Mouse (Mus musculus) ES-E14 (cell line): ENCODE results near the gene Nrf1. TPM values are rescaled to one million over a fixed set of nuclear protein-coding genes. Genes with fewer than 3 reads are reported as not detected.

Experiments
- DNase-seq: peaks from one replicate; pipeline ENCODE4 v3.0.0-alpha.2; 2013; ENCODE audit warnings: low read depth, low spot score
- H3K27ac ChIP-seq: 2 replicates; pipeline ENCODE4 v1.5.1; 2012; ENCODE audit warnings: low read depth, mild to moderate bottlenecking, low read length, moderate library complexity, mixed read lengths; ENCODE audit not compliant: poor library complexity, insufficient read depth, severe bottlenecking
- H3K36me3 ChIP-seq: 2 replicates; pipeline ENCODE4 v1.6.1; 2012; ENCODE audit warnings: mild to moderate bottlenecking, low read length, moderate library complexity, mixed read lengths; ENCODE audit not compliant: control insufficient read depth, poor library complexity, insufficient read depth, severe bottlenecking
- H3K4me1 ChIP-seq, 2 experiments: fragments of 150-350 bp in 1 of 2; sonication (generic) in 1 of 2; 2 replicates each; pipeline ENCODE4 v1.6.1; 2012; ENCODE audit warnings: low read length in 2 of 2, mild to moderate bottlenecking in 1 of 2, mixed read lengths in 1 of 2; ENCODE audit not compliant: control insufficient read depth in 2 of 2, insufficient read depth in 2 of 2, poor library complexity in 1 of 2
- H3K4me3 ChIP-seq, 2 experiments: fragments of 150-350 bp in 1 of 2; sonication (generic) in 1 of 2; 2 replicates each; pipeline ENCODE4 v1.5.1; 2012; ENCODE audit warnings: low read length in 2 of 2, low read depth in 1 of 2, mild to moderate bottlenecking in 1 of 2, mixed read lengths in 1 of 2; ENCODE audit not compliant: insufficient read depth in 1 of 2, poor library complexity in 1 of 2, severe bottlenecking in 1 of 2
- H3K9ac ChIP-seq: 2 replicates; pipeline ENCODE4 v1.6.1; 2012; ENCODE audit warnings: low read depth, mild to moderate bottlenecking, low read length, mixed read lengths; ENCODE audit not compliant: poor library complexity, insufficient read depth, severe bottlenecking
- H3K9me3 ChIP-seq: fragments of 150-350 bp; sonication (generic); 2 replicates; pipeline ENCODE4 v1.6.1; 2012; ENCODE audit warnings: low read depth, mild to moderate bottlenecking, low read length; ENCODE audit not compliant: control insufficient read depth, insufficient read depth
- CHD2 ChIP-seq: IDR thresholded peaks from 2 replicates; pipeline ENCODE4 v1.6.1; 2014; ENCODE audit warnings: mild to moderate bottlenecking, low read depth, low read length, inconsistent platforms
- HCFC1 ChIP-seq: IDR thresholded peaks from 2 replicates; pipeline ENCODE4 v1.6.1; 2012; ENCODE audit warnings: low read length, inconsistent platforms, borderline replicate concordance; ENCODE audit not compliant: insufficient read depth
- MAFK ChIP-seq: IDR thresholded peaks from 2 replicates; pipeline ENCODE4 v1.6.1; 2014; ENCODE audit warnings: mild to moderate bottlenecking, low read depth, low read length, inconsistent platforms; ENCODE audit not compliant: insufficient read depth
- ZC3H11A ChIP-seq: IDR thresholded peaks from 2 replicates; pipeline ENCODE4 v1.6.1; 2012; ENCODE audit warnings: low read depth, mild to moderate bottlenecking, inconsistent platforms, low read length, borderline replicate concordance
- ZNF384 ChIP-seq: IDR thresholded peaks from 2 replicates; pipeline ENCODE4 v1.6.1; 2012; ENCODE audit warnings: low read depth, low read length, inconsistent platforms
- in situ Hi-C, 2 experiments: fragments of 600-800 bp; cut with MboI; formaldehyde crosslinking; loops; one replicate each; pipeline ENCODE4 v1.15.1; 2025; ENCODE audit warnings: low sequenced_read_pairs in 2 of 2, inconsistent platforms in 1 of 2; ENCODE audit not compliant: unreplicated experiment in 2 of 2
- total RNA-seq: library from RNA; depleted of rRNA; stranded (reverse); fragments of 300-350 nt; gene quantifications from 2 replicates; pipeline ENCODE4 v1.2.3, GENCODE M21; 2012

Gene Nrf1
- total RNA-seq, 1 experiment = 81.6 TPM

- no peak overlapping the region for H3K27ac ChIP-seq
- H3K9ac ChIP-seq = no peak overlapping the region
- in situ Hi-C loops = no loop called here
- TF ChIP-seq HCFC1 = no peak
- TF ChIP-seq MAFK = no peak
- no peak for TF ChIP-seq ZC3H11A
- no peak for TF ChIP-seq CHD2
- TF ChIP-seq ZNF384 = no peak
- no peak for DNase-seq
- H3K9me3 ChIP-seq = no peaks in the 10 kb centered on the region
- H3K36me3 ChIP-seq = no peaks in the 10 kb centered on the region
- peaks cover 2 to 9% of the 10 kb centered on the region in 2 experiments; a peak in 3 of 4 replicates for H3K4me1 ChIP-seq
- H3K4me3 ChIP-seq = no peak overlapping the region
These were observed 5.3 kb downstream of the Nrf1 start for GRCm38 (mm10) chr6:30053116-30053515.

DNA sequence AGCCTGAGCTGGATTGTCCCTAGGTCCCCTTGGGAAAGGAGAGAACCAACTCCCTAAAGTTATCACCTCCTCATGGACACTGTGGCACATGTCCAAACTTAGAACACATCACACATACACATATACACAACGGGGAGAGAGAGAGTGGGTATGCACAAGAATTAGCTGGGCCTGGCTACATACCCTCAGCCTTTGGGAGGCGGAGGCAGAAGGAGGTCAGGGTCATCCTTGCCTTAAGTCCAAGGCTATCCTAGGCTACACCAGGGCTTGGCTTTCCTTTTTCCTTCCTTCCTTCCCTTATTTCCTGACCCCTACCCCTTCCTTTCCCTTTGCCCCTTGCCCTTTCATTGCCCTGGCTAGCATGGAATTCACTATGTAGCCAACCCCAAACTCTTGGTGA, 14.8 kb downstream of the Nrf1 start:
- TF ChIP-seq ZC3H11A = no peak
- no peak for TF ChIP-seq MAFK
- no peak for TF ChIP-seq HCFC1
- TF ChIP-seq CHD2 = no peak
- TF ChIP-seq ZNF384 = no peak
- H3K4me1 ChIP-seq = no peaks in the 10 kb centered on the region; a peak in 1 of 4 replicates
- H3K9ac ChIP-seq = no peak overlapping the region
- no peak overlapping the region for H3K4me3 ChIP-seq
- H3K27ac ChIP-seq = no peak overlapping the region
- H3K36me3 ChIP-seq = no peaks in the 10 kb centered on the region; the same call in 1 of the 2 replicates
- in situ Hi-C loops = no loop called here
- DNase-seq = no peak
- H3K9me3 ChIP-seq = no peaks in the 10 kb centered on the region

- DNase-seq = no peak
- Histone ChIP-seq H3K36me3 (no peaks in the 10 kb centered on the region; the same call in 1 of the 2 replicates), H3K9ac (no peak overlapping the region), H3K9me3 (no peaks in the 10 kb centered on the region), H3K27ac (no peak overlapping the region), H3K4me3 (no peak overlapping the region), H3K4me1 (no peaks in the 10 kb centered on the region)
- no peak for TF ChIP-seq MAFK
- TF ChIP-seq ZNF384 = peak; percentile 68; the same call in 1 of the 2 replicates
- in situ Hi-C loops = no loop called here
These were observed 17.6 kb downstream of the Nrf1 start for GRCm38 (mm10) chr6:30065369-30065768.

- in situ Hi-C loops = no loop called here
- H3K4me1 ChIP-seq = peaks cover 2% of the 10 kb centered on the region in 2 experiments; a peak in 1 of 4 replicates
- no peak overlapping the region for H3K4me3 ChIP-seq
- no peak for DNase-seq
- no peak overlapping the region for H3K27ac ChIP-seq
- no peak overlapping the region for H3K9ac ChIP-seq
- H3K9me3 ChIP-seq = no peaks in the 10 kb centered on the region
- H3K36me3 ChIP-seq = peaks cover 2% of the 10 kb centered on the region; the same call in 1 of the 2 replicates
- TF ChIP-seq CHD2 = no peak
- TF ChIP-seq MAFK = no peak
- TF ChIP-seq HCFC1 = no peak
- no peak for TF ChIP-seq ZNF384
- TF ChIP-seq ZC3H11A = no peak
These were observed 19.0 kb downstream of the Nrf1 start for GRCm38 (mm10) chr6:30066746-30067145.

DNA sequence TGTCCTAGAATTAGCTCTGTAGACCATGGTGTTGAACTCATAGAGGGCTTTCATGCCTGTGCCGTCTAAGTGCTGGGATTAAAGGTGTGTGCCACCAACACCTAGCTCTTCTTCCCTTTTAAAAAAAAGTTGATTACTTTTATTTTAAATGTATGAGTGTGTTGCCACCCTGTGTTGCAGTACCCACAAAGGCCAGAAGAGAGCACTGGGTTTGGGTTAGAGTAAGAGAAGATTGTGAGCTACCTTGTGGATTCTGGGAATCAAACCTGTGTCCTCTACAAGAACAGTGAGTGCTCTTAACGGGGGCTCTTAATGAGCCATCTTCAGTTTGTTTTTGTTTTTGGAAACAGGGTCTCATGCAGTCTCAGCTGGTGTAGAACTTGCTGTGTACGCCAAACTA, 24.7 kb downstream of the Nrf1 start:
- H3K4me3 ChIP-seq = no peak overlapping the region
- H3K4me1 ChIP-seq = peaks cover 2 to 3% of the 10 kb centered on the region in 2 experiments; a peak in 2 of 4 replicates
- peaks cover 2% of the 10 kb centered on the region; the same call in 1 of the 2 replicates for H3K36me3 ChIP-seq
- no peak overlapping the region for H3K9ac ChIP-seq
- in situ Hi-C loops = no loop called here
- no peaks in the 10 kb centered on the region for H3K9me3 ChIP-seq
- no peak for DNase-seq
- no peak for TF ChIP-seq HCFC1
- TF ChIP-seq CHD2 = no peak
- TF ChIP-seq ZC3H11A = no peak
- TF ChIP-seq MAFK = no peak
- TF ChIP-seq ZNF384 = no peak
- no peak overlapping the region for H3K27ac ChIP-seq
